Mouse (Mus musculus) brown adipose tissue, adult 24 weeks (tissue): ENCODE data around the gene Zfp384. TPM values are rescaled to one million over a fixed set of nuclear protein-coding genes. Genes with fewer than 3 reads are reported as not detected.
"Not testable (repeated sequence)": the region's sequence is repeated elsewhere in the genome, so short reads cannot be mapped to it uniquely, and the experiment has no call there.

Experiments used
- H3K27ac ChIP-seq: fragments of 200-500 bp; replicated peaks from 2 replicates; pipeline ENCODE4 v1.5.1; 2012; ENCODE audit warnings: low read depth, mild to moderate bottlenecking, low read length
- H3K4me1 ChIP-seq: fragments of 200-500 bp; 2 replicates; pipeline ENCODE4 v1.6.1; 2012; ENCODE audit warnings: low read length, mixed read lengths; ENCODE audit not compliant: control insufficient read depth, insufficient read depth, insufficient read length
- H3K4me3 ChIP-seq: fragments of 200-500 bp; 2 replicates; pipeline ENCODE4 v1.5.1; 2012; ENCODE audit warnings: low read depth, mild to moderate bottlenecking, low read length, moderate library complexity; ENCODE audit not compliant: insufficient read depth
- polyA plus RNA-seq: library from polyadenylated mRNA; stranded (reverse); fragments of >200 nt; gene quantifications from 2 replicates; pipeline ENCODE4 v1.2.4, GENCODE M21; 2012; ENCODE audit not compliant: missing spikeins, insufficient read depth, insufficient read length

Gene Zfp384
- polyA plus RNA-seq, 1 experiment: 25.6 TPM

- Histone ChIP-seq H3K4me3 (no peak overlapping the region), H3K27ac (no peak overlapping the region)
Measured at GRCm38 (mm10) chr6:124999091-124999490, 9.9 kb upstream of the Zfp384 start.

GRCm38 (mm10) chr6:124999546-124999945 is 9.4 kb upstream of the Zfp384 start:
- Histone ChIP-seq H3K4me1 (no peaks in the 10 kb centered on the region; the same call in 1 of the 2 replicates), H3K27ac (no peak overlapping the region), H3K4me3 (no peak overlapping the region)

More at GRCm38 (mm10) chr6:124999091-124999490, 9.9 kb upstream of the Zfp384 start:
- H3K4me1 ChIP-seq: no peaks in the 10 kb centered on the region; the same call in 1 of the 2 replicates

GRCm38 (mm10) chr6:125003706-125004105 is 5.2 kb upstream of the Zfp384 start:
- Histone ChIP-seq H3K4me1 (0 out of 2 replicates have a peak, but pooled peaks cover 2% of the 10 kb centered on the region), H3K4me3 (no peak overlapping the region), H3K27ac (no peak overlapping the region)

- H3K27ac ChIP-seq: no peak overlapping the region
- 0 out of 2 replicates have a peak, but pooled peaks cover 2% of the 10 kb centered on the region for H3K4me1 ChIP-seq
Measured at GRCm38 (mm10) chr6:125005086-125005485, 3.9 kb upstream of the Zfp384 start.

GRCm38 (mm10) chr6:125008060-125008459 is 885 bp upstream of the Zfp384 start:
- H3K4me3 ChIP-seq: peak overlapping the region; percentile 69
- H3K4me1 ChIP-seq: 0 out of 2 replicates have a peak, but pooled peaks cover 4% of the 10 kb centered on the region
- H3K27ac ChIP-seq: peak overlapping the region; percentile 81; the same call in 1 of the 2 replicates

More at GRCm38 (mm10) chr6:125005086-125005485, 3.9 kb upstream of the Zfp384 start:
- no peak overlapping the region for H3K4me3 ChIP-seq

GRCm38 (mm10) chr6:125008586-125009128 is 288 bp upstream of the Zfp384 start:
- H3K4me3 ChIP-seq: peak overlapping the region; percentile 69
- H3K4me1 ChIP-seq: 0 out of 2 replicates have a peak, but pooled peaks cover 4% of the 10 kb centered on the region
- H3K27ac ChIP-seq: peak overlapping the region; percentile 81

GRCm38 (mm10) chr6:125009181-125010073 is 482 bp downstream of the Zfp384 start:
- H3K27ac ChIP-seq: peak overlapping the region; percentile 91
- peak overlapping the region; percentile 77 for H3K4me3 ChIP-seq
- H3K4me1 ChIP-seq: 0 out of 2 replicates have a peak, but pooled peaks cover 4% of the 10 kb centered on the region

- Histone ChIP-seq H3K4me1 (no peaks in the 10 kb centered on the region), H3K27ac (no peak overlapping the region), H3K4me3 (no peak overlapping the region)
Measured at GRCm38 (mm10) chr6:125017682-125018081, 8.7 kb downstream of the Zfp384 start.

- H3K4me1 ChIP-seq, H3K4me3 ChIP-seq, H3K27ac ChIP-seq: not testable (repeated sequence)
Measured at GRCm38 (mm10) chr6:125030532-125030931, 21.6 kb downstream of the Zfp384 start.

GRCm38 (mm10) chr6:125031604-125032003 is 22.7 kb downstream of the Zfp384 start:
- no peaks in the 10 kb centered on the region for H3K4me1 ChIP-seq
- H3K27ac ChIP-seq: no peak overlapping the region
- H3K4me3 ChIP-seq: no peak overlapping the region

- peaks cover 3% of the 10 kb centered on the region; the same call in 1 of the 2 replicates for H3K4me1 ChIP-seq
- no peak overlapping the region for H3K27ac ChIP-seq
- peak overlapping the region; percentile 79; the same call in 1 of the 2 replicates for H3K4me3 ChIP-seq
Measured at GRCm38 (mm10) chr6:125038666-125039065, 29.7 kb downstream of the Zfp384 start.

- H3K4me3 ChIP-seq: peak overlapping the region; percentile 79
- H3K4me1 ChIP-seq: peaks cover 3% of the 10 kb centered on the region; the same call in 1 of the 2 replicates
- peak overlapping the region; percentile 85 for H3K27ac ChIP-seq
Measured at GRCm38 (mm10) chr6:125039131-125039530, 30.2 kb downstream of the Zfp384 start.

GRCm38 (mm10) chr6:125039533-125040153 is 30.7 kb downstream of the Zfp384 start, which contains the start of gene Ing4:
Gene Ing4, plus strand, starts transcription at chr6:125039760.
- H3K27ac ChIP-seq: peak within 1 kb of the TSS; percentile 85
- H3K4me3 ChIP-seq: peak within 1 kb of the TSS; percentile 79
- peaks cover 3% of the 10 kb centered on the region; the same call in 1 of the 2 replicates for H3K4me1 ChIP-seq

GRCm38 (mm10) chr6:125040221-125040620 is 31.3 kb downstream of the Zfp384 start:
- H3K27ac ChIP-seq: peak overlapping the region; percentile 80
- H3K4me3 ChIP-seq: peak overlapping the region; percentile 79
- H3K4me1 ChIP-seq: peaks cover 3% of the 10 kb centered on the region; the same call in 1 of the 2 replicates

- Histone ChIP-seq H3K4me3 (no peak overlapping the region), H3K4me1 (peaks cover 3% of the 10 kb centered on the region; the same call in 1 of the 2 replicates), H3K27ac (peak overlapping the region; percentile 80)
Measured at GRCm38 (mm10) chr6:125041047-125041446, 32.1 kb downstream of the Zfp384 start.
